Mouse (Mus musculus): ENCODE measurements around the gene Olfr572.
A peak's percentile ranks its signal among the peaks of the same experiment; 100 is the strongest.

Gene Olfr572

GRCm38 (mm10) chr7:102924109-102924508 is at the start of gene Olfr572:
TSS of gene Olfr572 (plus strand) at chr7:102924409.
- no peak for DNase-seq (ENCODE audit: extremely low read depth, insufficient read length, low spot score)

- no peak for DNase-seq (ENCODE audit: extremely low read depth, insufficient read length, low spot score)
Observed at GRCm38 (mm10) chr7:102876822-102877221, 47.4 kb upstream of the Olfr572 start, which contains the start of gene Olfr568. TSS of gene Olfr568 (plus strand) at chr7:102877122.

GRCm38 (mm10) chr7:102890782-102891181 is 33.4 kb upstream of the Olfr572 start, which contains the start of gene Olfr569:
TSS of gene Olfr569 (minus strand) at chr7:102890882.
- no peak for DNase-seq (ENCODE audit: extremely low read depth, insufficient read length, low spot score)

- no peak for DNase-seq (ENCODE audit: extremely low read depth, insufficient read length, low spot score)
Observed at GRCm38 (mm10) chr7:102915261-102915660, 8.9 kb upstream of the Olfr572 start.

GRCm38 (mm10) chr7:102916405-102916804 is 7.8 kb upstream of the Olfr572 start:
- no peak for DNase-seq (ENCODE audit: extremely low read depth, insufficient read length, low spot score)

- no peak for DNase-seq (ENCODE audit: extremely low read depth, insufficient read length, low spot score)
Observed at GRCm38 (mm10) chr7:102917032-102917875, 7.0 kb upstream of the Olfr572 start, which contains the start of gene Olfr571. TSS of gene Olfr571 (minus strand) at chr7:102917536.

- DNase-seq (ENCODE audit: extremely low read depth, insufficient read length, low spot score) = peak; percentile 2
Observed at GRCm38 (mm10) chr7:102919632-102920031, 4.6 kb upstream of the Olfr572 start.

- DNase-seq (ENCODE audit: extremely low read depth, insufficient read length, low spot score) = no peak
Observed at GRCm38 (mm10) chr7:102927105-102927504, 2.9 kb downstream of the Olfr572 start.

GRCm38 (mm10) chr7:102942475-102942874 is 18.3 kb downstream of the Olfr572 start, which contains the start of gene Olfr573-ps1:
TSS of gene Olfr573-ps1 (minus strand) at chr7:102942575.
- no peak for DNase-seq (ENCODE audit: extremely low read depth, insufficient read length, low spot score)

- DNase-seq (ENCODE audit: extremely low read depth, insufficient read length, low spot score) = no peak
Observed at GRCm38 (mm10) chr7:102943417-102943816, 19.2 kb downstream of the Olfr572 start.

- DNase-seq (ENCODE audit: extremely low read depth, insufficient read length, low spot score) = no peak
Observed at GRCm38 (mm10) chr7:102948167-102948566, 24.0 kb downstream of the Olfr572 start, which contains the start of gene Olfr574. TSS of gene Olfr574 (plus strand) at chr7:102948467.

GRCm38 (mm10) chr7:102950732-102951131 is 26.5 kb downstream of the Olfr572 start:
- no peak for DNase-seq (ENCODE audit: extremely low read depth, insufficient read length, low spot score)

GRCm38 (mm10) chr7:102958137-102958536 is 33.9 kb downstream of the Olfr572 start:
- DNase-seq (ENCODE audit: extremely low read depth, insufficient read length, low spot score) = no peak

GRCm38 (mm10) chr7:102958593-102958992 is 34.4 kb downstream of the Olfr572 start, which contains the start of gene Olfr575:
TSS of gene Olfr575 (minus strand) at chr7:102958775.
- no peak for DNase-seq (ENCODE audit: extremely low read depth, insufficient read length, low spot score)

GRCm38 (mm10) chr7:102962360-102962759 is 38.2 kb downstream of the Olfr572 start, which contains the start of gene Olfr576:
TSS of gene Olfr576 (plus strand) at chr7:102962660.
- DNase-seq (ENCODE audit: extremely low read depth, insufficient read length, low spot score) = no peak

- DNase-seq (ENCODE audit: extremely low read depth, insufficient read length, low spot score) = no peak
Observed at GRCm38 (mm10) chr7:102974399-102974798, 50.2 kb downstream of the Olfr572 start.

GRCm38 (mm10) chr7:102975843-102976242 is 51.6 kb downstream of the Olfr572 start, which contains the start of gene Olfr577:
TSS of gene Olfr577 (minus strand) at chr7:102975943.
- DNase-seq (ENCODE audit: extremely low read depth, insufficient read length, low spot score) = no peak
